Mouse (Mus musculus): ENCODE data around the gene Cbx3. TPM values are rescaled to one million over a fixed set of nuclear protein-coding genes. Genes with fewer than 3 reads are reported as not detected.

Cbx3 gene
- total and polyA plus RNA-seq, 3 experiments, result 145 to 300 (median 258) TPM

DNA sequence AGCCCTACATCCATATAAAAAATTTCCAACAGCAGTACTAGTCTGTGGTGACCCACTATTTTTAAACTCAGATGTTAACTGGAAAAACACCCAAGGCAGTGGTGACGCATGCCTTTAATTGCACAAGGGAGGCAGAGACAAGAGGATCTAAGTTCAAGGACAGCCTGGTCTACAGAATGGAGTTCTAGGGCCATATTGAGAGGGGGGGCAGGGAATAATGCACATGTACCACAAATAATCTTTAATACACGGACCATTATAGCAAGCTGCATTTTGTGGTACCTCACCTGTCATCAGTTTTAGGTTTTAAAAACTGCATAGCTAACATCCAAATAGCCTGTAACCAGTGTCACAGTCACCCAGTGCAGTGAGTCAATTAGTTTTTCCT lies 11.2 kb upstream of the Cbx3 start:
- Histone ChIP-seq H3K27me3 (replicated peaks) (no peaks in the 10 kb centered on the region), H3K79me2 (replicated peaks; ENCODE audit: control insufficient read depth, extremely low read depth, insufficient read depth, poor library complexity, severe bottlenecking) (peaks cover 9% of the 10 kb centered on the region), H3K9ac (ENCODE audit: insufficient read depth, low read depth) (no peak overlapping the region), H3K9me3 (replicated peaks; ENCODE audit: low read length) (no peaks in the 10 kb centered on the region), H3K4me3 (replicated peaks in 1 of 3; ENCODE audit: low read depth in 2 of 3, low read length in 2 of 3, poor library complexity in 1 of 3) (no peak overlapping the region), H3K4me1 (ENCODE audit: control insufficient read depth in 1 of 2, insufficient read depth in 2 of 2) (peaks cover 0 to 20% of the 10 kb centered on the region in 2 experiments; a peak in 2 of 4 replicates), H3K4me2 (ENCODE audit: insufficient read depth, low read depth, poor library complexity, severe bottlenecking) (no peak overlapping the region), H3K36me3 (replicated peaks in 1 of 2; ENCODE audit: control insufficient read depth in 1 of 2, insufficient read depth in 1 of 2, low read length in 1 of 2) (peaks cover 43 to 55% of the 10 kb centered on the region in 2 experiments), H3K27ac (ENCODE audit: insufficient read depth, low read depth) (no peak overlapping the region)
- DNase-seq (ENCODE audit: extremely low read depth), result peak; percentile 72
- dilution Hi-C loops (cut with MboI; ENCODE audit: extremely low pct_ligation_motif_present, extremely low pct_unique_long_range_greater_than_20kb, low sequenced_read_pairs) (no loop called here), in situ Hi-C loops (cut with MboI; ENCODE audit: low pct_ligation_motif_present, low pct_unique_long_range_greater_than_20kb, low sequenced_read_pairs) (no loop called here)
- no peak for TF ChIP-seq UBTF (IDR thresholded peaks at IDR 0.05; ENCODE audit: low read depth, low read length)
- no peak for TF ChIP-seq EP300 (IDR thresholded peaks at IDR 0.05; ENCODE audit: low read length)
- TF ChIP-seq POLR2A (IDR thresholded peaks at IDR 0.05; ENCODE audit: low read depth, low read length), result peak; percentile 43; the same call in 1 of the 2 replicates

DNA sequence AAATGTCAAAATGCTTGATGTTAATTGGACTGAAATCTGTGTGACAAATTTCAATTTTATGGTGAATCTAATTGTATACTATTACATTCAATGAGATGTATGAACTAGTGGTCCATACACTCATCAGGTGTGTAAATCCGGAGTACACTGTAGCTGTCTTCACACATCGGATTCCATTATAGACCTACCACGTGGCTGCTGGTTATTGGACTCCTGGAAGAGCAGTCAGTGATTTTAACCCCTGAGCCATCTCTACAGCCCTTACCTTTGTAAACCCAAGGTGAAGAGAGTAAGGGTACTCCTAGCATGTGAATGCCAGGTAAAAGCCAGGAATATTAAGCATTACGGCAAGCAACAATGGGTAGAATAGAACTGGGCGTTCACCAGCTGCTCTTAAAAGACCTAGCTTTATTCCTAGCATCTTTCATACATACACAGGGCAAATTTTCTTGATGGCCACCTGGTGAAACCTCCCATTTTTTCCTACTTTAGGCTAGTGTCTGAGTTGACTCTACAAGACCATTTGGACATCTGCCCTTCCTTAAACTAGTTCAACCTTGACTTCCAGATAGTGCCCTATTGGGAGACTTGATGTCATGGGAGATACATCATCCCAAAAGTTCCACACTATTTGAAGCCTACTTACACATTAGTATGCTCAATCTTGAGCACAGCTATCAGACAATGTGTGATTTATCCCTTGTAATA lies 10.7 kb upstream of the Cbx3 start:
- no peak overlapping the region for H3K4me3 ChIP-seq (replicated peaks in 1 of 3; ENCODE audit: low read depth in 2 of 3, low read length in 2 of 3, poor library complexity in 1 of 3)
- TF ChIP-seq ZMIZ1 (IDR thresholded peaks at IDR 0.05; ENCODE audit: low read depth, low read length) (no peak), POLR2A (IDR thresholded peaks at IDR 0.05; ENCODE audit: low read depth, low read length) (peak; percentile 56)
- in situ Hi-C loops (cut with MboI; ENCODE audit: low pct_ligation_motif_present, low pct_unique_long_range_greater_than_20kb, low sequenced_read_pairs), result no loop called here
- dilution Hi-C loops (cut with MboI; ENCODE audit: extremely low pct_ligation_motif_present, extremely low pct_unique_long_range_greater_than_20kb, low sequenced_read_pairs), result no loop called here
- no peaks in the 10 kb centered on the region for H3K9me3 ChIP-seq (replicated peaks; ENCODE audit: low read length)
- peak; percentile 55 for DNase-seq (ENCODE audit: extremely low read depth)
- no peak overlapping the region for H3K4me2 ChIP-seq (ENCODE audit: insufficient read depth, low read depth, poor library complexity, severe bottlenecking)
- H3K36me3 ChIP-seq (replicated peaks in 1 of 2; ENCODE audit: control insufficient read depth in 1 of 2, insufficient read depth in 1 of 2, low read length in 1 of 2), result peaks cover 46 to 61% of the 10 kb centered on the region in 2 experiments
- peaks cover 0 to 26% of the 10 kb centered on the region in 2 experiments; a peak in 2 of 4 replicates for H3K4me1 ChIP-seq (ENCODE audit: control insufficient read depth in 1 of 2, insufficient read depth in 2 of 2)
- no peak overlapping the region for H3K9ac ChIP-seq (ENCODE audit: insufficient read depth, low read depth)
- H3K79me2 ChIP-seq (replicated peaks; ENCODE audit: control insufficient read depth, extremely low read depth, insufficient read depth, poor library complexity, severe bottlenecking), result peaks cover 11% of the 10 kb centered on the region
- no peak overlapping the region for H3K27ac ChIP-seq (ENCODE audit: insufficient read depth, low read depth)
- no peaks in the 10 kb centered on the region for H3K27me3 ChIP-seq (replicated peaks)

DNA sequence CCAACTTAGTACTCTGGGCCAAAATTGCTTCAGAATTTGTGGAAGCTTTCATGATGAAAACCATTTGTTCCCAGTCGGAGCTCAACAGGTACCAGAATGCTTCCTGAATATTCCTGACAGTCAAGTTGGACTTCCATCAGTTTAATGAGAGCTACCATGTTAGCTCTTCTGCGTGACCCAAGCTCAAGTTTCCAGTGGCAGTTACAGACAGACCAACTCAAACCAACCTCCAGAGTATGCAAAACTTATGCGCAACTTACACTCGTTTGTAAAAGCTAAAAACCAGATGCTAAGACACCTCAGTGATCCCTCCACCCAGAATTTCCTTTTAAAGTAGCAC lies 10.2 kb upstream of the Cbx3 start:
- no peak overlapping the region for H3K9ac ChIP-seq (ENCODE audit: insufficient read depth, low read depth)
- H3K4me2 ChIP-seq (ENCODE audit: insufficient read depth, low read depth, poor library complexity, severe bottlenecking), result no peak overlapping the region
- no peaks in the 10 kb centered on the region for H3K27me3 ChIP-seq (replicated peaks)
- TF ChIP-seq ZC3H11A (IDR thresholded peaks at IDR 0.05; ENCODE audit: low read depth, low read length) (no peak), NRF1 (IDR thresholded peaks at IDR 0.05; ENCODE audit: low read depth, low read length) (no peak), POLR2AphosphoS2 (IDR thresholded peaks at IDR 0.05; ENCODE audit: low read depth, low read length) (no peak), GABPA (IDR thresholded peaks at IDR 0.05; ENCODE audit: insufficient replicate concordance, low read depth, low read length) (no peak), MAX (IDR thresholded peaks at IDR 0.05; ENCODE audit: low read length) (no peak), MAZ (IDR thresholded peaks at IDR 0.05; ENCODE audit: low read depth, low read length) (no peak), CHD2 (IDR thresholded peaks at IDR 0.05; ENCODE audit: low read length) (no peak), SIN3A (IDR thresholded peaks at IDR 0.05; ENCODE audit: low read length) (no peak), ZNF384 (IDR thresholded peaks at IDR 0.05; ENCODE audit: low read depth, low read length) (no peak), JUN (IDR thresholded peaks at IDR 0.05; ENCODE audit: insufficient read depth, low read depth, low read length) (no peak), POLR2A (IDR thresholded peaks at IDR 0.05; ENCODE audit: low read depth, low read length) (no peak; the same call in 1 of the 2 replicates), MAFK (IDR thresholded peaks at IDR 0.05; ENCODE audit: insufficient replicate concordance, low read length) (no peak), ZMIZ1 (IDR thresholded peaks at IDR 0.05; ENCODE audit: low read depth, low read length) (no peak), BHLHE40 (IDR thresholded peaks at IDR 0.05; ENCODE audit: low read depth, low read length) (no peak), RCOR1 (conservative IDR thresholded peaks at IDR 0.05; ENCODE audit: low read depth, low read length) (no peak), KAT2A (IDR thresholded peaks at IDR 0.05; ENCODE audit: insufficient replicate concordance, low read length) (no peak), E2F4 (IDR thresholded peaks at IDR 0.05; ENCODE audit: insufficient replicate concordance, low read depth, low read length) (no peak)
- in situ Hi-C loops (cut with MboI; ENCODE audit: low pct_ligation_motif_present, low pct_unique_long_range_greater_than_20kb, low sequenced_read_pairs), result no loop called here
- no peaks in the 10 kb centered on the region for H3K9me3 ChIP-seq (replicated peaks; ENCODE audit: low read length)
- no peak overlapping the region for H3K4me3 ChIP-seq (replicated peaks in 1 of 3; ENCODE audit: low read depth in 2 of 3, low read length in 2 of 3, poor library complexity in 1 of 3)
- peaks cover 48 to 66% of the 10 kb centered on the region in 2 experiments for H3K36me3 ChIP-seq (replicated peaks in 1 of 2; ENCODE audit: control insufficient read depth in 1 of 2, insufficient read depth in 1 of 2, low read length in 1 of 2)
- H3K4me1 ChIP-seq (ENCODE audit: control insufficient read depth in 1 of 2, insufficient read depth in 2 of 2), result peaks cover 0 to 31% of the 10 kb centered on the region in 2 experiments; a peak in 2 of 4 replicates
- peak; percentile 50 for DNase-seq (ENCODE audit: extremely low read depth)
- H3K27ac ChIP-seq (ENCODE audit: insufficient read depth, low read depth), result no peak overlapping the region
- H3K79me2 ChIP-seq (replicated peaks; ENCODE audit: control insufficient read depth, extremely low read depth, insufficient read depth, poor library complexity, severe bottlenecking), result peaks cover 11% of the 10 kb centered on the region
- dilution Hi-C loops (cut with MboI; ENCODE audit: extremely low pct_ligation_motif_present, extremely low pct_unique_long_range_greater_than_20kb, low sequenced_read_pairs), result no loop called here

Data from CH12.LX (cell line).